Mouse (Mus musculus) urinary bladder, postnatal 14 days (tissue): ENCODE measurements at regions not wholly inside any gene's neighbourhood (a gene's known extent, or its start where the extent isn't known, plus 50 kb on each side); places are given as distances from the start of the nearest gene placed in this dataset.

Source experiments
- DNase-seq: peaks from one replicate; pipeline ENCODE4 v3.0.0; 2021; ENCODE audit warnings: low spot score

- no peak for DNase-seq
These were observed 106.7 kb downstream of the Cpeb2 start for GRCm38 (mm10) chr5:43339671-43340070.

GRCm38 (mm10) chr5:43341475-43341874, 108.5 kb downstream of the Cpeb2 start:
- no peak for DNase-seq

GRCm38 (mm10) chr5:43344441-43344840, 111.5 kb downstream of the Cpeb2 start:
- no peak for DNase-seq

GRCm38 (mm10) chr5:43350987-43351386, 118.0 kb downstream of the Cpeb2 start:
- no peak for DNase-seq

GRCm38 (mm10) chr5:43353021-43353990, 120.3 kb downstream of the Cpeb2 start:
- DNase-seq, result no peak

GRCm38 (mm10) chr5:43354351-43354942, 121.5 kb downstream of the Cpeb2 start:
- no peak for DNase-seq

- peak; percentile 88 for DNase-seq
These were observed 122.1 kb downstream of the Cpeb2 start for GRCm38 (mm10) chr5:43355026-43355580.

GRCm38 (mm10) chr5:43355832-43356231, 122.9 kb downstream of the Cpeb2 start:
- DNase-seq, result no peak

- peak; percentile 16 for DNase-seq
These were observed 124.2 kb downstream of the Cpeb2 start for GRCm38 (mm10) chr5:43357100-43357680.

GRCm38 (mm10) chr5:43357901-43358300, 124.9 kb downstream of the Cpeb2 start:
- no peak for DNase-seq

- no peak for DNase-seq
These were observed 126.2 kb downstream of the Cpeb2 start for GRCm38 (mm10) chr5:43358928-43359765.

- DNase-seq, result peak; percentile 43
These were observed 127.3 kb downstream of the Cpeb2 start for GRCm38 (mm10) chr5:43360298-43360697.

- no peak for DNase-seq
These were observed 128.1 kb downstream of the Cpeb2 start for GRCm38 (mm10) chr5:43361026-43361425.

GRCm38 (mm10) chr5:43372385-43372784, 139.4 kb downstream of the Cpeb2 start:
- no peak for DNase-seq

GRCm38 (mm10) chr5:43384689-43385375, 130.5 kb upstream of the C1qtnf7 start:
- no peak for DNase-seq

- no peak for DNase-seq
These were observed 124.3 kb upstream of the C1qtnf7 start for GRCm38 (mm10) chr5:43390997-43391396.

- peak; percentile 26 for DNase-seq
These were observed 123.8 kb upstream of the C1qtnf7 start for GRCm38 (mm10) chr5:43391412-43392029.

GRCm38 (mm10) chr5:43392908-43393545, 122.3 kb upstream of the C1qtnf7 start:
- no peak for DNase-seq

- DNase-seq, result no peak
These were observed 98.1 kb upstream of the C1qtnf7 start for GRCm38 (mm10) chr5:43417259-43417658.
